Mouse (Mus musculus) heart, embryonic 10.5 days (tissue): Measurements from ENCODE around the gene Fcgr2b. TPM values are rescaled to one million over a fixed set of nuclear protein-coding genes. Genes with fewer than 3 reads are reported as not detected.
"Not testable (repeated sequence)": the region's sequence is repeated elsewhere in the genome, so short reads cannot be mapped to it uniquely, and the experiment has no call there.

ENCODE experiments used
- DNase-seq: peaks from one replicate; pipeline ENCODE4 v3.0.0-alpha.2; 2017; ENCODE audit warnings: low spot score
- H3K27ac ChIP-seq: fragments of 300-500 bp; sonication (generic); 2 replicates; pipeline ENCODE4 v1.5.1; 2016; ENCODE audit warnings: mild to moderate bottlenecking
- H3K27me3 ChIP-seq: fragments of 300-500 bp; sonication (generic); 2 replicates; pipeline ENCODE4 v1.6.1; 2016; ENCODE audit warnings: mild to moderate bottlenecking; ENCODE audit not compliant: poor library complexity, insufficient read depth, severe bottlenecking
- H3K36me3 ChIP-seq: fragments of 300-500 bp; sonication (generic); 2 replicates; pipeline ENCODE4 v1.6.1; 2016; ENCODE audit warnings: mild to moderate bottlenecking, moderate library complexity
- H3K4me1 ChIP-seq: fragments of 300-500 bp; sonication (generic); 2 replicates; pipeline ENCODE4 v1.6.1; 2016; ENCODE audit warnings: mild to moderate bottlenecking
- H3K4me3 ChIP-seq: fragments of 300-500 bp; sonication (generic); 2 replicates; pipeline ENCODE4 v1.5.1; 2016; ENCODE audit warnings: mild to moderate bottlenecking, moderate library complexity
- H3K9me3 ChIP-seq: fragments of 300-500 bp; sonication (generic); 2 replicates; pipeline ENCODE4 v1.6.1; 2016; ENCODE audit warnings: mild to moderate bottlenecking, moderate library complexity
- WGBS: fragments of 180-500 bp; shearing (Covaris S2); methylation state at CpG from one replicate; pipeline ENCODE4 v1.1.7; 2016; 5-methylcytosine and 5-hydroxymethylcytosine counted together
- polyA plus RNA-seq: library from polyadenylated mRNA; unstranded; fragments of >200 nt; fragmentation: Nextera tagmentation; extraction: Ambion mirVana; gene quantifications from 2 replicates; pipeline ENCODE4 v1.2.1, GENCODE M21; 2016

The Fcgr2b gene
- polyA plus RNA-seq, 1 experiment from 2014 or later = not detected

GRCm38 (mm10) chr1:170996753-170997152, 20.4 kb upstream of the Fcgr2b start:
- Histone ChIP-seq H3K36me3 (no peaks in the 10 kb centered on the region), H3K27ac (no peak overlapping the region), H3K4me3 (no peak overlapping the region), H3K9me3 (no peaks in the 10 kb centered on the region), H3K27me3 (no peaks in the 10 kb centered on the region), H3K4me1 (peaks cover 5% of the 10 kb centered on the region; the same call in 1 of the 2 replicates)
- 41% methylated on average over 3 of the region's 3 CpGs for WGBS
- DNase-seq = peak; percentile 79

GRCm38 (mm10) chr1:170996034-170996433, 19.7 kb upstream of the Fcgr2b start:
- DNase-seq = no peak
- Histone ChIP-seq H3K4me3 (no peak overlapping the region), H3K27ac (no peak overlapping the region), H3K9me3 (no peaks in the 10 kb centered on the region), H3K36me3 (no peaks in the 10 kb centered on the region), H3K27me3 (no peaks in the 10 kb centered on the region), H3K4me1 (peaks cover 5% of the 10 kb centered on the region; the same call in 1 of the 2 replicates)
- 74% methylated on average over 3 of the region's 3 CpGs for WGBS

- H3K4me3 ChIP-seq = no peak overlapping the region
Observed at GRCm38 (mm10) chr1:170992550-170992949, 16.2 kb upstream of the Fcgr2b start.

GRCm38 (mm10) chr1:170989656-170990055, 13.3 kb upstream of the Fcgr2b start:
- DNase-seq = no peak
- Histone ChIP-seq H3K4me1 (no peaks in the 10 kb centered on the region), H3K36me3 (no peaks in the 10 kb centered on the region), H3K9me3 (no peaks in the 10 kb centered on the region), H3K4me3 (no peak overlapping the region), H3K27ac (no peak overlapping the region), H3K27me3 (peaks cover 22% of the 10 kb centered on the region; the same call in 1 of the 2 replicates)
- WGBS = 68% methylated on average over 9 of the region's 9 CpGs

More at GRCm38 (mm10) chr1:170992550-170992949, 16.2 kb upstream of the Fcgr2b start:
- no peak for DNase-seq
- H3K9me3 ChIP-seq = no peaks in the 10 kb centered on the region
- no peaks in the 10 kb centered on the region for H3K4me1 ChIP-seq
- WGBS = 58% methylated on average over 5 of the region's 5 CpGs
- H3K27me3 ChIP-seq = peaks cover 22% of the 10 kb centered on the region; the same call in 1 of the 2 replicates
- no peaks in the 10 kb centered on the region for H3K36me3 ChIP-seq
- H3K27ac ChIP-seq = no peak overlapping the region

GRCm38 (mm10) chr1:170985861-170986260, 9.5 kb upstream of the Fcgr2b start:
- peaks cover 22% of the 10 kb centered on the region; the same call in 1 of the 2 replicates for H3K27me3 ChIP-seq
- 83% methylated on average over 5 of the region's 5 CpGs for WGBS
- no peak overlapping the region for H3K4me3 ChIP-seq
- no peaks in the 10 kb centered on the region for H3K36me3 ChIP-seq
- no peaks in the 10 kb centered on the region for H3K4me1 ChIP-seq
- no peak for DNase-seq
- no peak overlapping the region for H3K27ac ChIP-seq
- no peaks in the 10 kb centered on the region for H3K9me3 ChIP-seq

- DNase-seq = no peak
- peaks cover 20% of the 10 kb centered on the region; the same call in 1 of the 2 replicates for H3K27me3 ChIP-seq
- no peak overlapping the region for H3K27ac ChIP-seq
- no peaks in the 10 kb centered on the region for H3K36me3 ChIP-seq
- no peaks in the 10 kb centered on the region for H3K4me1 ChIP-seq
- no peaks in the 10 kb centered on the region for H3K9me3 ChIP-seq
- 82% methylated on average over 3 of the region's 3 CpGs for WGBS
- no peak overlapping the region for H3K4me3 ChIP-seq
Observed at GRCm38 (mm10) chr1:170985092-170985491, 8.7 kb upstream of the Fcgr2b start.

GRCm38 (mm10) chr1:170983066-170983465, 6.7 kb upstream of the Fcgr2b start:
- Histone ChIP-seq H3K9me3 (no peaks in the 10 kb centered on the region), H3K4me3 (no peak overlapping the region), H3K27me3 (peaks cover 4% of the 10 kb centered on the region; the same call in 1 of the 2 replicates), H3K4me1 (no peaks in the 10 kb centered on the region), H3K36me3 (no peaks in the 10 kb centered on the region), H3K27ac (no peak overlapping the region)
- DNase-seq = no peak
- WGBS = 82% methylated on average over 4 of the region's 4 CpGs

- 80% methylated on average over 2 of the region's 2 CpGs for WGBS
- Histone ChIP-seq H3K27me3 (no peaks in the 10 kb centered on the region), H3K36me3 (no peaks in the 10 kb centered on the region), H3K9me3 (no peaks in the 10 kb centered on the region), H3K4me3 (no peak overlapping the region), H3K4me1 (no peaks in the 10 kb centered on the region), H3K27ac (no peak overlapping the region)
- DNase-seq = no peak
Observed at GRCm38 (mm10) chr1:170982301-170982700, 6.0 kb upstream of the Fcgr2b start.

- not testable (repeated sequence) for H3K27ac ChIP-seq, H3K27me3 ChIP-seq, H3K9me3 ChIP-seq, H3K4me3 ChIP-seq, H3K36me3 ChIP-seq, DNase-seq, H3K4me1 ChIP-seq
- 77% methylated on average over 1 of the region's 1 CpGs for WGBS
Observed at GRCm38 (mm10) chr1:170981679-170982078, 5.3 kb upstream of the Fcgr2b start.

- Histone ChIP-seq H3K27me3 (no peaks in the 10 kb centered on the region), H3K9me3 (no peaks in the 10 kb centered on the region), H3K4me3 (no peak overlapping the region), H3K36me3 (no peaks in the 10 kb centered on the region), H3K27ac (no peak overlapping the region), H3K4me1 (no peaks in the 10 kb centered on the region)
- WGBS = 69% methylated on average over 4 of the region's 4 CpGs
- DNase-seq = no peak
Observed at GRCm38 (mm10) chr1:170978601-170979000, 2.3 kb upstream of the Fcgr2b start.

GRCm38 (mm10) chr1:170975751-170976161, 591 bp downstream of the Fcgr2b start:
- no peaks in the 10 kb centered on the region for H3K36me3 ChIP-seq
- no peaks in the 10 kb centered on the region for H3K9me3 ChIP-seq
- DNase-seq = no peak
- H3K4me1 ChIP-seq = no peaks in the 10 kb centered on the region
- 63% methylated on average over 7 of the region's 7 CpGs for WGBS
- no peak overlapping the region for H3K27ac ChIP-seq
- no peaks in the 10 kb centered on the region for H3K27me3 ChIP-seq
- H3K4me3 ChIP-seq = no peak overlapping the region

- not testable (repeated sequence) for H3K27me3 ChIP-seq, H3K36me3 ChIP-seq, H3K4me1 ChIP-seq, H3K4me3 ChIP-seq, H3K9me3 ChIP-seq, DNase-seq, H3K27ac ChIP-seq
- 75% methylated on average over 2 of the region's 2 CpGs for WGBS
Observed at GRCm38 (mm10) chr1:170975350-170975749, 997 bp downstream of the Fcgr2b start.

GRCm38 (mm10) chr1:170974736-170975135, 1.6 kb downstream of the Fcgr2b start:
- Histone ChIP-seq H3K27me3 (no peaks in the 10 kb centered on the region), H3K4me3 (no peak overlapping the region), H3K9me3 (no peaks in the 10 kb centered on the region), H3K36me3 (no peaks in the 10 kb centered on the region), H3K4me1 (no peaks in the 10 kb centered on the region), H3K27ac (no peak overlapping the region)
- DNase-seq = no peak
- 92% methylated on average over 2 of the region's 2 CpGs for WGBS

GRCm38 (mm10) chr1:170974171-170974570, 2.2 kb downstream of the Fcgr2b start:
- Histone ChIP-seq H3K36me3 (no peaks in the 10 kb centered on the region), H3K4me1 (no peaks in the 10 kb centered on the region), H3K27me3 (no peaks in the 10 kb centered on the region), H3K4me3 (no peak overlapping the region), H3K27ac (no peak overlapping the region), H3K9me3 (no peaks in the 10 kb centered on the region)
- WGBS = 79% methylated on average over 8 of the region's 8 CpGs
- no peak for DNase-seq
